Mouse (Mus musculus): ENCODE results near the gene Mettl22.

GRCm38 (mm10) chr16:8444911-8445310 is 25.7 kb upstream of the Mettl22 start:
- TF ChIP-seq CTCF (conservative IDR thresholded peaks at IDR 0.05; ENCODE audit: low read length) (no peak), NANOG (IDR thresholded peaks at IDR 0.05; ENCODE audit: borderline replicate concordance, low read length) (no peak)
